Mouse (Mus musculus): ENCODE data around the gene Cdk19.

DNA sequence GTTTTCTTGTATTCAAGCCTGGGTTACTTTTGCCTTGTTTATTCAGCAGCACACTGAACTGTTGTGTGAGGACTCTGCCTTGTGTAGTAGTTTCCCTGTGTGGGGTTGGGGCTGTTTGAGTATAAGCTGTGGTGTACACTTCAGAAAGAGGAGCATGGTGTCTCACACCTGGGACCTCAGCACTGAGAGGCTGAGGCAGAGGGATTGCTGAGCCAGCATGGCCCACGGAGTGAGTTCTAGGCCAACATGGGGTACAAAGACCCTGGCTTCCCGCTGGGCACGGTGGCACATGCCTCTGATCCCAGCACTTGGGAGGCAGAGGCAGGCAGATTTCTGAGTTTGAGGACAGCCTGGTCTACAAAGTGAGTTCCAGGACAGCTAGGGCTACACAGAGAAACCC, 139.3 kb downstream of the Cdk19 start:
- TF ChIP-seq GATA1 (IDR thresholded peaks at IDR 0.05; ENCODE audit: borderline replicate concordance, low read length), result no peak
- TF ChIP-seq FLI1 (IDR thresholded peaks at IDR 0.05; ENCODE audit: low read length), result no peak
